Mouse (Mus musculus) kidney, postnatal 10 days (tissue): ENCODE results near the gene Ccl26.

Experiments
- DNase-seq: peaks from one replicate; pipeline ENCODE4 v3.0.0; 2021; ENCODE audit warnings: mixed read lengths

Gene Ccl26

GRCm38 (mm10) chr5:135537326-135537725 is 26.0 kb downstream of the Ccl26 start:
- DNase-seq: peak; percentile 42

DNA sequence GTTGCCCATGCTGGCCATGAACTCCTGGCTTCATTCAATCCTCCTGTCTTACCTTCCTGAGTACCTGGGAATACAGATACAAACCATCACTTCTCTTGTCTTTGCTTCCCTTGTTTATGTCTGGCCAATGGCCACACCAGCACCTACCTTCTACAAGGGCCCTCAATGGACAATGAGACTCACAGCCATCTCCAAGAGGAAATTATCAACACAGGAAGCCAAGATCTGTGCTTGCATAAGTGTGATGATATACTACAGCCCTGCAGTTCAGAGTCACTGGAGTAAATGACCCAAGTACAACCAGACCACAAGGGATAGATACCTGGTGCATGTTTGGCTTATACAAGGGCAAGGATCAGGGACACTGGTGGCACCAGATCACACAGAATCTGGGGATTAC is 27.5 kb downstream of the Ccl26 start:
- no peak for DNase-seq

GRCm38 (mm10) chr5:135533431-135533830 is 29.9 kb downstream of the Ccl26 start:
- peak; percentile 78 for DNase-seq

DNA sequence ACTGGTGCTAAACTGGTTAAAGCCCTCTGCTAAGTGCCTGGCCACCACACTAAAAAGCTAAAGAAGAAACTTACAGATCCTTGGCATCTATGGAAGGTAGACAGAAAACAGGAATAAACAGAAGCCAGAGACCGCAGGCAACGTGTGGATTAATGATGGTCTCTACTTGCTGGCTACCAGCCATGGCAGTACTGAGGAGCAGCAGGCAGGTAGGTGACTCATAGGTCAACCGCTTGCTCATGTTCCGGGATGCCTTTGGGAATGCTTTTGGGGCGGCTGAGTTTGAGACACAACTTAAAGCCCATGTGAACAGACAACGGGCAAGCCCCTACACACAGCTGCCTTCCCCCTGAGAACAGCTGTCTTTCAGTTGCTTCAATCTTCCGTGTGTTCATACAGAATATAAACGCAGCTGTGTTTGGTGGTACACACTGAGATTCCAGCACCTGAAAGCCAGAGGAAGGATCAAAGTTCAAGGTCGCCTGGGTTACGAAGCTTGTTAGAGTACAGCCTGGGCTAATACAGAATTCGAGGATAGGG is 32.0 kb downstream of the Ccl26 start:
- no peak for DNase-seq

- DNase-seq: no peak
Measured at GRCm38 (mm10) chr5:135529964-135530363, 33.4 kb downstream of the Ccl26 start.

- DNase-seq: no peak
Measured at GRCm38 (mm10) chr5:135529310-135529709, 34.1 kb downstream of the Ccl26 start.

DNA sequence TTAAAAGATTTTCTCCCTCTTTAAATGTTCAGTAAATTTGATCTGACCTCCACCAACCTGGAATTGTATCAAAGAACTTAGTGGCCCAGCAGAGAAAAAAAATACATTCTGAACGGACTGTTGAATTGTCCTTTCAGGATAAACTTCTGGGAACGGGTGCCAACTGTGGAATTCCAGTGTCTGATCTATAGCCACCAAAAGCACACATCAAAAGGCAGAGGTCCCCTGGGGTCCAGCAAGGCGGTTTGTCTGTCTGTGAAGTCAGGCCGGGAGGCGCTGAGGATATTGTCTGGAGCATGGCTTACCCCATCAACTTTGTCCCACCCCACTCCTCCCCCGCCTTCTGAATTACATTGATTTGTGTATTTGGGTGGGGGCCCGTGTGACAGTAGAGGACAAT is 35.4 kb downstream of the Ccl26 start:
- peak; percentile 38 for DNase-seq

DNA sequence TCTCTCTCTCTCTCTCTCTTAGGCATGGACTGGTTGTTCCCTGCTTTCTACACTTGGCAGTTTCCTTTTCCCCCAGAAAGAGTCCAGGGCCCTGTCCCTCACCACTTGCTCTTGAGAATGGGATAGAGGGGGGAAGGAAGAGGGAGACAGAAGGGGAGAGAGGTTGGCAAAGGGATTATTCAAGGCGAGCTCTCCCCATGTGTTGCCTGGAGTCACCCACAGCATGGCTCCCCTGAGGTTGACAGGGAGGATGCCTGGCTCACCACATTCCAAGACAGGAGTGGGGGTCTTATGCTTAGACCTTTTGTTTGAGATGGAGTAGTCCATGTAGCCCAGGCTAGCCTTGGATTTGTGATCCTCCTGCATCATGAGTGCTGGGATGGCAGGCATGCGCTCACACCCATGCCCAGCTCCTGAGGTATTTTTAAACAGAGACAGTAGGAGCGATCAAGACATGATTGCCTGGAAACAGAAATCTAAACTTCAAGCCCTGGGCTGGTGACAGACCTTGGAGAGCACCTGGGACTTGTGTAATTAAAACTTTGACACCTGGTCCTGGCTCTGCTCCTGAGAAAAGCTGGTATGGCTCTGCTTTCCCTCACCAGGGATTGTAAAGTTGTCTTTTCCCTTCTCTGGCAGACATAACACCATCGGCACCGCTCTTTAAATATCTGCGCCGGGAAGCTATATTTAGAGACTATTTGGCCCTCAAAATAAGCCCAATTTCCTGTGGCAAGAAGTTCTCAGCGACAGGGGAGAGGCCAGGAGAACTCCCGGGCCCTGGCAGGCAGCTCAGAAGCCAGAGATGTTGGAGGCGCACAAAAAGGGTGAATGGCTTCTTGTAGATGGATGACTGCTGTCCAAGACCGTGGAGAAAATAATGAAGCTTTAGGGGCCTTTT is 38.5 kb downstream of the Ccl26 start:
- peak; percentile 35 for DNase-seq

DNA sequence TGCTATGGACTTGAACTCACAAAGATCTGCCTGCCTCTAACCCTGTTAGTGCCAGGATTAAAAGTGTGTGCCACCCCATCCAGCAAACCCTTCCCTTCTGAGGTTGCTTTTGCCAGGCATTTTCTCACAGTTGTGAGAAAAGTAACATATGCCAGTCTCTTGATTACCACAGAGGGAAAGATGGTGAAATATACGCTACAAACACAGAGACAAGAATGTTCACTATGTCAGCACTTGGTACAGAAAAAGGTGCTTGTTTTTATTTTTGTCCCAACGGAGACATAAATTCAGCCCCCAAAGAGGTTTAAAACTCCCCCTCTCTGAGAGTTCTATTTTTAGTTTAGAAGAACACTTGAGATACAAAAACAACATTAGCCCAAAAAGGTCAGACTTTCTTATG is 39.3 kb downstream of the Ccl26 start:
- DNase-seq: no peak

- DNase-seq: no peak
Measured at GRCm38 (mm10) chr5:135522111-135522722, 41.2 kb downstream of the Ccl26 start.

DNA sequence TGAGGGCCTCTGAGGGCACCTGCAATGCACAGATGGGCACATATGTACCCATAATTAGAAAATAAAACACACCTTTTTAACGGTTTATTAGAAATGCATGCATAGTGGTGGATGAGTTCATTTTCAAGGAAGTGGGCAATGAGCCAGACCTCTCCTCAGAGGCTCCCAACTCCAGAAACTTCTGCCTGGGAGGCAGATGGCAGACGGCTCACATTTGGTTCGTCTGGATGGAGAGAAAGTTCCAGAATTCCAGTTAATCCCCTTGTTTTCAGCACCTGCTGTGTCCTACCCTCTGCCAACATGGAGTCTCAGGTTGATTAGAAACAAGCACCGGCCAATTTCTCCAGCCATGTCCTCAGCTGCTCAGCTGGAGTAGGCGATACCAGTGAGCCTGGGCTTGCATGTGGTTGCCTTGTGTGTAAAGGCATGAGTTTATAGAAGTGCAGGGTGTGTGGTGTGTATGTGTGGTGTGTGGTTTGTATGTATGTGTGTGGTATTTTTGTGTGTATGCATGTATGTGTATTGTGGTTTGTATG is 46.0 kb downstream of the Ccl26 start:
- DNase-seq: no peak

DNA sequence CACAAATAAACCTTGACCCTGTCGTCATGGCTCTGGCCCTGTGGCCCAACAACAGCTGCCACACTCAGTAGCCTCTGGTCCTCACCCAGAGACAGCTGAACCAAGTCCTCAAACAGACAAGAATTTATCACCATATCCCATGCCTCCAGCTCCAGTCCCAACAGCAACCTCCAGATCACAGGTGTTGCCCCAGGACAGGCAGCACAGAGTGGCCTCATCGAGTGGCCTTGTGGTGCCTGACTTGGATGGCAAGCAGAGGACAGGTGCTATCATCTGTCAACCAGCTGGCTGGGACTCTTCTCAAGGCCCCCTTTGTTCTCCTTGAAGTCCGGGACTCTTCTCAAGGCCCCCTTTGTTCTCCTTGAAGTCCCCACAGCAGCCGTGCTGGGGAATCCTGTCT is 50.2 kb downstream of the Ccl26 start:
- DNase-seq: no peak

- no peak for DNase-seq
Measured at GRCm38 (mm10) chr5:135511105-135511504, 52.3 kb downstream of the Ccl26 start.
